Mouse (Mus musculus) layer of hippocampus, adult 18-20 months (tissue): ENCODE data around the gene Tmem205. TPM values are rescaled to one million over a fixed set of nuclear protein-coding genes. Genes with fewer than 3 reads are reported as not detected.

Source experiments
- DNase-seq, 2 experiments: peaks; one replicate each; pipeline ENCODE4 v3.0.0; 2022; ENCODE audit warnings: low spot score in 2 of 2
- long read RNA-seq: library from polyadenylated mRNA; stranded (forward); transcript quantifications from one replicate; pipeline ENCODE4 v2.0.0, GENCODE M21; 2021
- total RNA-seq, 2 experiments: library from RNA; stranded (reverse); gene quantifications; 2 replicates each; pipeline ENCODE4 v1.2.3; 2021

The Tmem205 gene
- total RNA-seq, result 10 to 100 TPM; 40.2 to 42.2 TPM
- long read RNA-seq, transcript Tmem205-201 (4 exons, 785 nt), result major isoform, 14 of 27 reads
- long read RNA-seq, partial matches to known transcripts, result 0 of 27 reads
- long read RNA-seq, other reads (novel, unspliced or antisense), result 11 of 27 reads

DNA sequence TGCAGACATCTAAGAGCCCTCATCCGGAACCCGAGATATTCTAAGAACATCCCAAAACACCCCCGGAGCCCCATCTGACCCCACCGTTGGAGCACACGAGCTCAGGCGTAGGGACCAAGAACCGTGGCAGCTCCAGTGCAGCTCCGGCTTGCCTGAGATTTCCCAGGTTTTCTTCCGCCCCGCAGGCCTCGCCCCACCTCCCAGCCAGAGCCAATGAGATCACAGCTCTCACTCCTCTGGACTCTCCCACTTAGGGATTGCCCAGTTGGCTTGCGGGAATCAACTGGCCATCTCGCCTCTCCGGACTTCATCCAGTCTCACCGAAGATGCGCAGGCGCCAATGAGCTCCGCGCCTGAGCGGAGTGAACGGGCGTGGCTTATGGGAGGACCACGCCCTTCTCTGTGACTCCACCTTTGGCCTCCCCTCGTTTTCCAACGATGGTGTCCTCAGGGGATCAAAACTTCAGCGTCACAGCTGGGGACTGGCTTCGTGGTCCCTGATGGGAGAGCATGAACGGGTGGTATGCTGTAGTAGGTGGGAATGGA, at the start of gene Tmem205, which contains the start of gene Ccdc159:
TSS of gene Tmem205 (minus strand) at position 349 of the 546 bp plus-strand sequence.
TSS of gene Ccdc159 (plus strand) at position 264 of the 546 bp plus-strand sequence.
- DNase-seq, result peak; percentile 93 to 94

GRCm38 (mm10) chr9:21976626-21977175, 49.3 kb upstream of the Tmem205 start:
- no peak for DNase-seq

DNA sequence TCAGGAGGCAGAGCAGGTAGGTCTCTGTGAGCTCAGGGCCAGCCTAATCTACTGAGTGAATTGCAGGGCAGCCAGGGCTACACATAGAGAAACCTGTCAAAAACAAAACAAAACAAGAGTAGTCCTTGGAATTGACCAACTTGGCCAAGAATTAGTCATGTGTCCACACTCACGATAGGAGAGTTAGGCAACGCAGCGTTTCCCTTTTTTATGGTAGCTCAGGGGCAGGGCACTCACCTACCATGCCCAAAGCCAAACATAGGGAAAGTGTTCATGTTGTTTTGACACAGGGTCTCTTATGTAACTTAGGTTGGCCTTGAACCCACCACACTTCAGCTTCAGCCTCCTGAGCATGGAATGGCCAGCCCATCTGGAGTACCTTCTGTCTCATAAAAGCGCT, 41.9 kb upstream of the Tmem205 start:
- no peak for DNase-seq

GRCm38 (mm10) chr9:21968883-21969282, 41.5 kb upstream of the Tmem205 start:
- DNase-seq, result no peak

DNA sequence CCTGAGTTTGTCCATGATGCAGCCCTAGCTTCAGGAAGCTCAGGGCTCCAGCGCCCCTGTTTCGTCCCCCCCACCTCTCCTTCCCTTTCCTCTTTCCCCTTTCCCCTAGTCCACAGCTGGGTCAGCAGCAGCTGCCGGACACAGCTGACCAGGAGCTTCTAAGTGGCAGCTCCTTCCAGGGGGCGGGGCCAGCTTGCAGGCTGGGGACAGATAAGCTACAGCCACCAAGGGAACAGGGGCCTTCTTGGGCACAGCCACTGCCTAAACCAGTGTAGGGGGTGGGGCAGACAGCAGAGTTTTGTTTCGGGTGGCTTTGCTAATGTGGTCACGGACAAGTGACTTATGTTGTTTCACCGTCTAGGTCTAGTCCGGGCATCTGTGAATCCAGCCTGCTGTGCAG, 36.1 kb upstream of the Tmem205 start, which contains the start of gene Epor:
TSS of gene Epor (minus strand) at position 90 of the 400 bp plus-strand sequence.
- no peak for DNase-seq

DNA sequence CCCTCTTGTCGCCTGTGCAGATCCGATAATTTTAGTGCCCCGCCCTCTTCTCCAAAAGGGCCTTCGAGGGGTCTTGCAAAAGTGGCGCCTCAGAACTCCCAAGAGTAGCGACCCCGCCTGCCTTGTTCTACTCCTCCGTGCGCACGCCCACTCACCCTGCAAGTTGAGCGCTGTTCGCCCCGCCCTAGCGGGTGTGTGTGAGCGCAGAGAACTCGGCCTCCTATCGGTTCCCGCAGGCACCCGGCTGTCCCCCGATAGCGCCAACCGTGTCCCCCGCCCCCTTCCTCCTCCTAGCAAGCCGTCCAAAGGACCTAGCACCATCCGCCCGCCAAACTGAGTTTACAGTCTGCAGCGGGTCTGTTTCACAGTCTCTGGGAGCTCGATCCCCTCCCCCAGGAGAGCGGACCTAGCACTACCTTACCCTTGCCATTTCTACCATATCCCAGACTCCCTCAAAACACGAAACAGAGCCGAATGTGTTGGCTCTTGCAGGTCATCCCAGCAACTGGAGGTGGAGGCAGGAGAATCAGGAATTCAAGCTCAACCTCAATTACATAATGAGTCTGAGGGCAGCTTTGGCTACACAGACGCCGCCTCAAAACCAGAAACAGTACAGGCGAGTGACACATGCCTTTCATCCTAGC, 35.2 kb upstream of the Tmem205 start:
- peak; percentile 79 to 87 for DNase-seq

DNA sequence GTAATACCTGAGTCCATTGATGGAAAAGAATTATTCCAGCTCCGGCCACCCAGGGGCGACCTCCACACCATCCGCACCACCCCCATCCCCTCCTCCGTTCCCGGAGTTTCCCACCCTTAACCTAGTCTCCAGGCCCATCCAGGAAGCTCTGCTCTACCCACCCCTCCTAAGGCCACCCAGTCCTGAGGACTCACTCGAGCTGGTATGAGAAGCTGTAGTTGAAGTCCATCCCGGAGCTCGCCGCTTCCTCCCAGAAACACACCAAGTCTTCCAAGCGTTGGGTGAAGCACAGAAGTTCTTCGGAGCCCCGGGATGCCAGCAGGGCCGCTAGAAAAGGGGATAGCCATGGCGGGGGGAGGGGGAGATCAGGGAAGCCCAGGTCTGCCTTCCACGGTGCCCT, 34.7 kb upstream of the Tmem205 start:
- no peak for DNase-seq

DNA sequence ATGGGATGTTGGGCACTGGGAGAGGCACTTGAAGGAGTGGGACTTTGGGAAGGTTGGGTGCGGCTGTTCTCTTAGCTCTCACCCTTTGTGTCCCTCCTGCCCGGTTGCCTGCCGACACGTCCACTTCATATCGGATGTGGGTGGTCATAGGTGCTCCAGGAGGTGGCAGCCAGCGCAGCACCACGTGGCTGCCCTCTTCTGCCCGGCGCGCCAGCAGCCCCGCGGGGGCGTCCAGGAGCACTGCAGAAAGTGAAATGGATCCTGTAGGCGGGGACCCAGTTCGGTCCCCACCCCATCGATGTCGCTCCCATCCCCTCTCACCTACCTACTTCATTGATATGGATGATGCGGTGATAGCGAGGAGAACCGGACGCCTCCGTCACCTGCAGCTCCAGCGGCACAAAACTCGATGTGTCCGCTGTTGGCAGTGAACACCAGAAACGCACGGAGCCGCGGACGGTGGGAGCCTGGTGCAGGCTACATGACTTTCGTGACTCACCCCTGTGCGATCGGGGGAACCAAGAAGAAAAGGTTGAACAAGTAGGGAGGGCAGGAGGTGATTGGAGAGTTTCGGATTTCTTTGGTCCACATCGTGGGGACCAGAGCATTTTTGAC, 34.1 kb upstream of the Tmem205 start:
- DNase-seq, result no peak

DNA sequence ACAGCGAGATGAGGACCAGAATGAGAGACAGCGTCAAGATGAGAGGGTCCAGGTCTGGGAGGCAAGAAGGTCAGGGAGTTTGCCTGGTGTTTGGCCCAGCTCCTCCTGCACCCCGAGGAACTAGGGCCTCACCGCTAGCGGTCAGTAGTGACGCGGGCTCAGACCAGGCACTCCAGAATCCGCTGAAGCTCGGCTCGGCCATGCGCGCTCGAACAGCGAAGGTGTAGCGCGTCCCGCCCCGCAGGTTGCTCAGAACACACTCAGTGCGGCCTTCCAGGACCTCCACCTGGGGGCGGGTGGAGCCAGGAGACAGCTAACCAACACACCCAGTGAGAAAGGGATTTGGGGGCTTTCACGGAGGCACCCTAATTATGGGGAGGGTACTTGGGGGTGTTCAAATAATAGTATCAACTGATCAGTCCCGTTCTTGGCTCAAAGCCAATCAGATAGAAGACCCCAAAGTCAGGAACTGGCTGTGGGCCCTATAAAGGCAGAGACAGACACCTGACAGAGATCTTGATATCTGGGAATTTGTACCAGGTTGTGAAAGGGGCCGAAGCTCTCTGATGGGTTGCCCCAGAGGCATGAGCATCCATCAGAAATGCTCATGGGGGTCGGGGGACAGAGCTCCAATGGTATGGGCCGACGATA, 33.3 kb upstream of the Tmem205 start:
- DNase-seq, result no peak

DNA sequence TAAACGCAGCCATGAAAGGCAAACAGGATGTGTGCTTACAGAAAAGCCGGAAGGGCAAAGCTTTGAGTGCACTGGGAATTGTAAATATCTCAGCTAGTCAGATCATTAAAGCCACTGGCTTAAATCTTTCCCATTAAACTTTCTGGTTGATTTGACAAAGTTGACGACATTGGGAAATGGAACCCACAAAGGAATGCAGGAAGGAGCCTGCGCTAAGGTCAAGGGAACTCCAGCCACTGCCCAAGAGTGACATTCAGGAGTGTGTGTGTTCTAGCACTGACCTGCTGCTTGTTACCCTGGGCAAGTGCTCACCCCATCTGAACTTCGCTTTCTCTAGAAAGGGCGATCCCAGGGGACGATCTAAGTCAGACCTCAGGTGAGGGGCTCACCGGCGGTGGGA, 32.8 kb upstream of the Tmem205 start:
- no peak for DNase-seq

- DNase-seq, result no peak
Observed at GRCm38 (mm10) chr9:21959244-21959643, 31.9 kb upstream of the Tmem205 start.

- no peak for DNase-seq
Observed at GRCm38 (mm10) chr9:21958372-21958771, 31.0 kb upstream of the Tmem205 start.

GRCm38 (mm10) chr9:21955570-21956281, 28.4 kb upstream of the Tmem205 start, which contains the start of gene Swsap1:
TSS of gene Swsap1 (plus strand) at chr9:21955755.
- peak; percentile 99 to 100 for DNase-seq

DNA sequence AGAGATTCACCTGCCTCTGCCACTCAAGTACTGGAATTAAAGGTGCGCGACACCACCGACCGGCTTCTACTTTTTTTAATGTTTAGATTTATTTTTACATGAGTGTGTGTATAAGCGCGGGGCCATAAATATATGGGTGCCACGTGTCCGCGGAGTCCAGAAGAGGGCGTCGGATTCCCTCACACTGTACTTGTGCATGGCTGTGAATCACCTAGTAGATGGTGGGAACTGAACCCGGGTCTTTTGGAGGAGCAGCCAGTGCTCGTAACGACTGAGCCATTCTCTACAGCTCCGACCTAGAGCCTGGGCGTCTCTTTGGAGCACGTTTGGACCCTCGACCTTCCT, 27.8 kb upstream of the Tmem205 start:
- DNase-seq, result no peak

GRCm38 (mm10) chr9:21954635-21955034, 27.3 kb upstream of the Tmem205 start:
- DNase-seq, result no peak

GRCm38 (mm10) chr9:21953600-21953999, 26.2 kb upstream of the Tmem205 start:
- DNase-seq, result peak; percentile 69 to 76

DNA sequence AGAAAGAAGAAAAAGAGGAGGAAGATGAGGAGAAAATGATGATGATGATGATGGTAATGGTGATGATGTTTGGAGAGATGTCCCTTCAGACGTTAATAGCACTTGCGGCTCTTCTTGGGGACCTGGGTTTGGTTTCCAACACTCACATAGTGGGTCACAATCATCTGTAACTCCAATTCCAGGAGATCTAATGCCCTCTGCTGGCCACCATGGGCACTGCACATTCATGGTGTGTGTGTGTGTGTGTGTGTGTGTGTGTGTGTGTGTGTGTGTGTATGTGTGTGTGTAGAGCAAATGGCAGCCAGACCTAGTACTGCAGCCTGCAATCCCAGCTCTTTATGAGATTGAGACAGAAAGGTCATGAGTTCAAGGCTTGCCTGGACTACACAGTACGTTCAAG, 24.6 kb upstream of the Tmem205 start:
- no peak for DNase-seq

GRCm38 (mm10) chr9:21950322-21950721, 23.0 kb upstream of the Tmem205 start:
- DNase-seq, result no peak

DNA sequence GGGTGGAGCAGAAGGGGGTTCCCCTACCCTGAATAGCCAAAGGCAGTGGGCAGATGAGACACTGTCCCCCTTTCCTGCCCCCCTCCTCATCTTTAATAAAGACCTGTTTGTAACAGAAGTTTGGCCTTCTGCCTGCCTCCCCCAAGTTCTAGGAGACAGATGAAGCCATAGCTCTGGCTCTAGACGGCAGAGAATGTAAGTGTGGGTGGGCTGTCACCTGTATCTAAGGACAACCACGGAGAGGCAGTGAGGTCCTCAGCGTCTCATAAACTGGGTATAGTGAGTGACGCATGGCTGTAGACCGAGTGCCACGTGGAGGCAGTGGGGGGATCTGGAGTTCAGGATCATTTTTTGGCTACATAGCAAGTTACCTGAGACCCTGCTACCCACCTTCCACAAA, 21.4 kb upstream of the Tmem205 start:
- peak in 1 of 2 experiments; percentile 64 for DNase-seq

GRCm38 (mm10) chr9:21948146-21948545, 20.8 kb upstream of the Tmem205 start:
- DNase-seq, result no peak
